Mouse (Mus musculus): ENCODE results near the gene Cox4i2. TPM values are rescaled to one million over a fixed set of nuclear protein-coding genes. Genes with fewer than 3 reads are reported as not detected.
A peak's percentile ranks its signal among the peaks of the same experiment; 100 is the strongest.

Gene Cox4i2
- total RNA-seq, 2 experiments from 2014 or later = 17.8 to 19.1 TPM

DNA sequence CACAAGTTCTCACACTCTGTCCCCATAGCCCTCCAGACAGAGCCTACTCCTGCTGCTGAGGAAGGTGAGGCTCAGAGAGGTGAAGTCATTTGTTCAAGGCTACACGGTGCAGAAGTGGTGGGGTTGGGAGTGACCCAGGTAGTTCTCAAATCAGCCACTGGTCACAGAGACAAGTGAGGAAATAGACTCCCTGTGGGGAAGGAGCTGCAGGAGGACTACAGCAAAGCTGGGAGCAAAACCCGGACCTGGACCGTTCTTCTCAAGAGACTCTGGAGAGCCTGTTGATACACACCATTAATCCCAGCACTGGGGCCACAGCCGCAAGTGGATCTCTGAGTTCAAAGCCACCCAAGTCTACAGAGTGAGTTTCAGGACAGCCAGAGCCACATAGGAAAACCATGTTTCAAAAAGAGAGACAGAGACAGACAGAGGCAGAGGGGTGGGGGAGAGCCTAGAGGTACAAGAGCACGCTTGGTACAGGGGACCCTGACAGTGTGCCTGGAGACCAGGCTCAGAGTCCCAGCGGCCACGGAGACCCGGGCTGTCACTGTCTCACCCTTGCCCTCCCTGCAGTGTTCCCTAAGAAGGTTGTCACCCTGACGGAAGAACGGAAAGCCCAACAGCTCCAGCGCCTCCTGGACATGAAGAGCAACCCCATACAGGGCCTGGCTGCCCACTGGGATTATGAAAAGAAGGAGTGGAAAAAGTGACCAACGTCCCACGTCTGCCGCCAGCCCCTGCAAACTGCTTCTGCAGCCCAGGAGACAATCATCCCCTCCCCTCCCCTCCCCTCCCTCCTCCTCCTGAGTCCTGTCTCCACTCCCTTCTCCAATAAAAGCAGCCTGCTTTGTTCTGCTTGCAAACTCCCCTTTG lies 10.4 kb downstream of the Cox4i2 start:
- DNase-seq = no peak
- intact Hi-C loops (cut with DNase I) = no loop called here

- intact Hi-C loops (cut with DNase I) = no loop called here
- DNase-seq = no peak
Measured at GRCm38 (mm10) chr2:152765045-152765674, 11.2 kb downstream of the Cox4i2 start.

DNA sequence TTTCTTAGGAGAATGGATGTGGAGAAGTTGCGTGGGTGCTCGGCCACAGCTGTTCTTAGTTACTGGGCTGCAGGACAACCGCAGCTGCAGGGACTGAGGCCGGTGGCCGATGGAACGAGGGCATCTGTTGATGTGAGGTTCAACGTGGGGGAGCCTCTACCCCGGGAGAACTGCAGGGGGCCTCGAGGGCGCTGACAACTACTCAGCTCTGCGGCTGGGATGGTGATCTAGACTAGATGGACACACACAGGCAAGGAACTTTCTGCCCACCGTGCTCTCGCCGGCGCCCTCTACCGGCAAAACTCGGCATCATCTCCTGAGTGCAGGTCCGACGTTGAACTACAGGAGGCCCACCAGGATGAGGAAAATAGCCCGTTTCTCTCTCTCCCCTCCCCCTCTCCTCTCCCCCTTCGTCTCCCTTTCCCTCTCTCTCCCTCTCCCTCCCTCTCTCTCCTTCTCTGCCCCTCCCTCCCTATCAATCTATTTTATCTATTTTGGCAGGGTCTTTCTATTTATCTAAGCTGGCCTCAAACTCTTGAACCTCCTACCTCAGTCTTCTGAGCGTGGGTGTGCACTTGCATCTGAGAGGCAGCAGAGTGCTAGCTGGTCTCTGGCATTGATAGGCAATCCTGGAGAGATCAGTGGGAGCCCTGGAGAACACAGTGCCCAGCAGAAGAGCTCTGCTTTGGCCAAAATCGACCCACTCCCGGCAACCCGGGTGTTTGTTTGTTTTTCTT lies 12.6 kb downstream of the Cox4i2 start:
- intact Hi-C loops (cut with DNase I) = loop anchor here (1.0 to 2.0 kb wide), 4 partner anchors 18 to 70 kb away; partner anchors contain the start of gene Bcl2l1
- peak; percentile 95 to 98 for DNase-seq

DNA sequence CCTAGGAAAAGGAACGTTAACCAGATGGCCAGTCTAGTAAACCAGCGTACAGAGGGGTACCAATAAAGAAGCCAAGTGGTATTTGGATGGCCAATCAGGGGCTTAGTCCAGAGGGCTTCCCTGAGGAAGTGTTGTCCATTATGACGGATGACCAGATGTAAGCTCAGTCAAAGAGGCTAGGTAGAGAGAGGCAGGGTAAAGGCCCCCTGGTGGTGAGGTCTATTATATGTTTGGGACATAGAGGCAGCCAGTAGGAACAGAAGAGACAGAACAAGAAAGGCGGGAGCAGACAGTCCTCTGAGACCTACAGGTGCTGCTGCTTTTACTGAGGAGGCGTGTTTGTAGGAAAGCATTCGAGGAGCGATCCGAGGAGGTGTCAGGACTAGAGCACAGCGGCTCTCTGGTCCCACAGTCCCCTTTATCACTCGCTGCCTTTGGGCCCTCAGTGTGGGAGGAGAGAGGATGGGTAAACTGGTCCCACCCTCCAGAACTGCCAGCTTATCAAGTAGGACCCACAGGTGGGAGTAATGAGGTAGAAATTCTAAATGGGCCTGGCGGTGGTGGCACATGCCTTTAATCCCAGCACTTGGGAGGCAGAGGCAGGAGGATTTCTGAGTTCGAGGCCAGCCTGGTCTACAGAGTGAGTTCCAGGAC lies 13.8 kb downstream of the Cox4i2 start:
- intact Hi-C loops (cut with DNase I) = loop anchor here (1.0 to 2.0 kb wide), 3 partner anchors 17 to 64 kb away; partner anchors contain the start of gene Bcl2l1
- peak; percentile 52 to 69 for DNase-seq

- intact Hi-C loops (cut with DNase I) = no loop called here
Measured at GRCm38 (mm10) chr2:152769677-152770076, 15.7 kb downstream of the Cox4i2 start.

GRCm38 (mm10) chr2:152771571-152771970 lies 17.6 kb downstream of the Cox4i2 start:
- no peak for DNase-seq
- intact Hi-C loops (cut with DNase I) = no loop called here

More at GRCm38 (mm10) chr2:152769677-152770076, 15.7 kb downstream of the Cox4i2 start:
- DNase-seq = no peak

- intact Hi-C loops (cut with DNase I) = no loop called here
Measured at GRCm38 (mm10) chr2:152772231-152772630, 18.3 kb downstream of the Cox4i2 start.

GRCm38 (mm10) chr2:152775357-152775756 lies 21.4 kb downstream of the Cox4i2 start:
- DNase-seq = no peak
- intact Hi-C loops (cut with DNase I) = no loop called here

More at GRCm38 (mm10) chr2:152772231-152772630, 18.3 kb downstream of the Cox4i2 start:
- no peak for DNase-seq

DNA sequence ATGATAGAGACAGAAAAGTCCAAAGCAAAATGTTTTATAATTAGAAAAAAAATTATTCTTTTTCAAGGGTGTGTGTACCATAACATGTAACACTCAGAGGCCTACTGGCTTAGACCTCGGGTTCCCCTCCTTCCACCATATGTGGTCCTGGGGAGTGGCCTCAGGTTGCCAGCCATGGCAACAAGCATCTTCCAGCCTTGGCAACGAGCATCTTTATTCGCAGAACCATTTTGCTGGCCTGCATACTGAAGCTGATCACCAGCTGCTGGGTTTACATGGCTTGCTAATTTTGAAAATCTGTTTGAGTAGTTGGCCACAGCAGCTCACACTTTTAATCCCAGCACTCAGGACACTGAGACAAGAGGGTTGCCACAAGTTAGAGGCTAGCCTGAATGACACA lies 22.0 kb downstream of the Cox4i2 start:
- intact Hi-C loops (cut with DNase I) = no loop called here

GRCm38 (mm10) chr2:152776435-152776834 lies 22.5 kb downstream of the Cox4i2 start:
- intact Hi-C loops (cut with DNase I) = no loop called here
- no peak for DNase-seq

More for the DNA sequence above, 22.0 kb downstream of the Cox4i2 start:
- no peak for DNase-seq

DNA sequence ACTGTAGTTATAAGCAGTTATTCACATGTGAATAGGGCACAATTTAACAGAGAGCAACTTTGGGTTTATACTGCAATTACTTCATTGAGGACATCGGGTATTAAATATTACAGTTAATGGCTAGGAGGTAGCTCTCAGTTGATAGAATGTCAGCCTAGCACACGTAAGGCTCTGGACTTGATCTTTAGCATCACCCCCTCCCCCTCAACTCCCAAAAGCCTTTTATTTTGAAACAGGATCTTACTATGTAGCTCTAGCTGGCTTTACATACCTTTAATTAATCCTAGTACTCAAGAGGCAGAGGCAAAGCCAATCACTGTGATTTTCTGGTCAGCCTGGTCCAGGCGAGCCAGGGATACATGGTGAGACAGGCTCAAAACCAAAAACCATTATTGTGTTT lies 23.1 kb downstream of the Cox4i2 start:
- no peak for DNase-seq
- intact Hi-C loops (cut with DNase I) = no loop called here

DNA sequence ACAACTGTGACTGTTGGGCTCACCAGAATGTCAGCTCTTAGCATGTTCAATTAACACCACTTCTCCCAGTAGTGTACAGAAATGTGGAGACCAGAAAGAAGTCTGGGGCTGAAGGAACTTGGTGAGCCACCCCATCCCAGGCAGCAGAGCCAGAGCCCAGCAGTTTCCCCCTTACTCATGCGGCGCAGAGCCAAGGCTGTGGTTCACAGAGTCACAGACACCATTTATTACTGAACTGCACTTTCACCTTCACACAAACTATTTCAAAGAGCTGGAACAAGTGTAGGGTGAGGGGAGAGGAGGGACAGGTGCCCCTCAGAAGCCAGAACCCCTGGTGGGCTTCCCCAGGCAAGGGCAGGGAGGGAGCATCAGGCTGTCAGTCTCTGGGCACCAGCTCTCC lies 26.5 kb downstream of the Cox4i2 start:
- DNase-seq = no peak
- intact Hi-C loops (cut with DNase I) = no loop called here

DNA sequence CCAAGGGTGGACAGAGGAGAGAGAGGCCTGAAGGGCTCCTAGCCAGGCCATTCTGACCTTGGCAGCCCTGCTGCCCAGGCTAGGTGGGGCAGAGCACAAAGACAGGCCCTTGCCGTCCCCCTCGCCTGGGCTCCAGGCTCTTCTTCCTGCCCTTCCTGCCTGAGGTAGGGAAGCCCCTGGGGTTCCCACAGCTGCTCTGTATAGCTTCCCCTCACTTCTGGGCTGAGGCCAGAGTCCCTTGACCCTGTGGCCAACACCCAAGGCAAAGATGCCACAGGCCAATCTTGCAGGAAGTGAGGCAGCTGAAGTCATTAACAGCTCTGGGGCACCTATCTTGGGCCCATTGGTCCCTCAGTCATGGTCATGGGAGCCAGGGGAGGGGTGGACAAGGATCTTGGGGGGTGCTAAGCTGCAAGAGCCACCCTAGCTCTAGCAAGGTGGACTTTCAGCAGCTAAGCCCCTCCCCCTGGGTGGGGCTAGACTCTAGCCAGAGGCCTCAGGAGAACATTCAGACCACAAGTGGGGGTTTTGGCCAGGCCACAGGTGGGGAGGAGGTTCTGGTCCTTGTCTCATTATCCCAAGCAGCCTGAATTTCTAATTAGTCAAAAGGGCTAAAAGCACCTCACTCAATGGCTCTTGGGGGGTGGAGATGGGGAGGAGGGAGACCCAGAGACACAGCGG lies 27.2 kb downstream of the Cox4i2 start:
- DNase-seq = peak in 1 of 2 experiments; percentile 31
- intact Hi-C loops (cut with DNase I) = no loop called here

DNA sequence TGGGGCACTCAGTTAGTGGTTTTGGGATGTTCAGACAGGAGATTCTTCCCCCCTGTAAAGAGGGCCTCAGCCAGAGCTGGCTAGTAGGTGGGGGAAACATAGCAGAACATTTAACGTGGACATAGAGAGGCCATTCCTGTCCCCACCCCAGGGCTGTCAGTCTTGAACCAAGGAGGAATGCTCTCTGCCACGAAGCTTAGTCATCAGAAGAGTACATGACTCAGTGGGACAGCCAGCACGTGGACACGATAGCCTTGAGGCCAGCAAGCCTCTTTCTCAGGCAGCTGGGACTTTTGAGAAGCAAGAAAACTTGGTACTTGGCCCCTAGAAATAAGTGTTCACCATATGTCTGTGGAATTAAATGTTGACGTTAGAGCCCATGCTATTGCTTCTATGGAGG lies 28.7 kb downstream of the Cox4i2 start:
- DNase-seq = no peak
- intact Hi-C loops (cut with DNase I) = no loop called here

DNA sequence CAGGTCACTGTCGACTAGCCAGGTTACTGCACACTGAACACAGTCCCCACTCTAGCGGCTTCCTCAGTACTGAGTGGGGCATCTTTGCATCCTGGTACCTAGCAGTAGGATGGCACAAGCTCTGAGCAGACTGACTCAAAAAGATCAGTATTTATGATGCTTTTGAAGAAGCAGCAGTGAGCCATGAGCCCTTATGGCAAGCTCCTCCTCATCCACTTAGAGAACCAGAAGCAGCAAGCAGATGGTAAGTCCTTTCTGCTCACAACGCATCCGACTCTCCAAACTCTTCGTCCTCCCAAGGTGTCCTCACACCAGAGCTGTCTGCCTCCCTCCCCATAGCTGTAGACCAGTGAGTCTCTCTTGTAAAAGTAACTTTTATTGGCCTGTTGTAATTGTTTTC lies 29.3 kb downstream of the Cox4i2 start:
- intact Hi-C loops (cut with DNase I) = no loop called here

DNA sequence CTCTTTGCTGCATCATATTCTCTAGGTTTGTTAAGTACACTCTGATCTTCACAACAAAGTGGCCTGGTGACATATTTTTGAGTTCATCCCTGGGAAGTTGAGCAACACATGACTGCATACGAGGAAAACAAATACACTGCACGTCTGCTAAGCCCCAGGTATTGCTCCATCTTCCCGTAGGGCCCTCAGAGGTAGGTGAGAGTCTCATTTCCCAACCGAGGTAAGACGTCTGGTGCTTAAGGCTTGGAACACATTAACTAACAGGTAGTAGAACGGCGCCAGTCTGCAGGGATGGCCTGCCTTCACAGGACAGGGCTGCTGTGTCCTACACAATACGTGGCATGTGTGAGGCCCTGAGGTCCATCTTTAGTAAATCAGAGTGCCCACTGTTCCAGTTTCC lies 30.7 kb downstream of the Cox4i2 start:
- no peak for DNase-seq
- intact Hi-C loops (cut with DNase I) = loop anchor here (1.0 to 2.0 kb wide), 3 partner anchors 18 to 46 kb away; no protein-coding TSS in a partner anchor

More for the DNA sequence above, 29.3 kb downstream of the Cox4i2 start:
- no peak for DNase-seq

DNA sequence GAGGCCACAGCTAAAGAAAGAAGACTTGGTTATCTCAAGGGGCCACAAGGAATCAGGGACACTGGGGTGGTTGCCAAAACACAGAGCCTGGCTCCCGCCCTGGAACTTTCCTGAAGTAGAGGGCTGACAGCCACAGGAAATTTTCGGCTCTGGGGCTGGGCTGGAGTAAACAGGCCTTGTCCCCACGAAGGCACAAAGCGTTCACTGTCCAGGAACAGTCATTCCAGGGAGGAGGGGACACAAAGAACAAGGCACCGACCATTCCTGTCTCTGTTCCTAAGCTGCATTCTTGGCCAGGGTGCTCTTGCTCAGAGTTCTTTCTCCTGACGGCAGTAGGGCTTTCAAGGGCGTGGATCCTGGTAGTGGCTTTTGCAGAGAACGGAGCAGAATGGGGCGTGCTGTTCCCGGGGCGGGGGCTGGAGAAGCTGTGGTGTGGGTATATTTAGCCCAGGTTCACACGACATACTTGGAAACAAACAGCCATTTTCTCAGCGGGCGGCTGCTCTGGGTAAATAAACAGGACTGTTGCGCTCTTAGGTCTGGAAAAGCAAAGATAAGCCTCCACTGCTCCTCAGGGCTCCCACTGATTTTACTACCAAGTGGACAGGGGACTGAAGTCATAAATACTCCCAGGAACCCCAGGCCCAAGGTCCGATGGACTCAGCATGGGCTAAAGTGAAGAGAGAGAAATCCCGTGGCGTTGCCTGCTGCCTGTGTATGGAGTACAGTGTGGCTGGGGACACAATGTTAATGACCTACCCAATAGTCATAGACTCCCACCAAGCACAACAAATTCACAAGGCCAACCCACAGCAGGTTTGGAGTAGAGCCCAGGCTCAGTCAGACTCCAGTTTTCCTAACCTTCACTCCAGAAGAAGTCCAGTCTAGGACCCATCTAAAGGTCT lies 31.7 kb downstream of the Cox4i2 start:
- intact Hi-C loops (cut with DNase I) = loop anchor here (1.0 to 2.0 kb wide), 3 partner anchors 19 to 45 kb away; no protein-coding TSS in a partner anchor

GRCm38 (mm10) chr2:152787136-152787535 lies 33.2 kb downstream of the Cox4i2 start:
- intact Hi-C loops (cut with DNase I) = no loop called here
- DNase-seq = no peak

More for the DNA sequence above, 31.7 kb downstream of the Cox4i2 start:
- DNase-seq = peak; percentile 85 to 89
